Mouse (Mus musculus) midbrain, postnatal 0 days (tissue): ENCODE results near the gene Slc2a3. TPM values are rescaled to one million over a fixed set of nuclear protein-coding genes. Genes with fewer than 3 reads are reported as not detected.
"Not testable (repeated sequence)": the region's sequence is repeated elsewhere in the genome, so short reads cannot be mapped to it uniquely, and the experiment has no call there.

ENCODE experiments used
- ATAC-seq: fragments of 200-750 bp; cut with Nextera tagmentation; 2 replicates; pipeline ENCODE4 v1.8.0; 2017; ENCODE audit warnings: moderate number of reproducible peaks, mild to moderate bottlenecking, moderate TSS enrichment, moderate library complexity; ENCODE audit not compliant: low FRiP score
- DNase-seq: peaks from one replicate; pipeline ENCODE4 v3.0.0-alpha.2; 2015; ENCODE audit warnings: low spot score
- H3K27ac ChIP-seq: fragments of 300-500 bp; sonication (generic); 2 replicates; pipeline ENCODE4 v1.5.1; 2014; ENCODE audit warnings: low read depth, mild to moderate bottlenecking, low read length, mixed read lengths
- H3K27me3 ChIP-seq: fragments of 300-500 bp; sonication (generic); 2 replicates; pipeline ENCODE4 v1.6.1; 2014; ENCODE audit warnings: low read length, control low read depth, mixed read lengths; ENCODE audit not compliant: insufficient read depth
- H3K36me3 ChIP-seq: fragments of 300-500 bp; sonication (generic); 2 replicates; pipeline ENCODE4 v1.6.1; 2014; ENCODE audit warnings: low read length, control low read depth, mixed read lengths; ENCODE audit not compliant: insufficient read depth
- H3K4me1 ChIP-seq: fragments of 300-500 bp; sonication (generic); 2 replicates; pipeline ENCODE4 v1.6.1; 2014; ENCODE audit warnings: mild to moderate bottlenecking, control low read depth, antibody characterized with exemption, low read length, mixed read lengths; ENCODE audit not compliant: insufficient read depth
- H3K4me2 ChIP-seq: fragments of 300-500 bp; sonication (generic); 2 replicates; pipeline ENCODE4 v1.6.1; 2014; ENCODE audit warnings: low read depth, mild to moderate bottlenecking, low read length, mixed read lengths; ENCODE audit not compliant: poor library complexity, severe bottlenecking
- H3K4me3 ChIP-seq: fragments of 300-500 bp; sonication (generic); 2 replicates; pipeline ENCODE4 v1.5.1; 2014; ENCODE audit warnings: low read depth, mild to moderate bottlenecking, low read length, moderate library complexity
- H3K9ac ChIP-seq: fragments of 300-500 bp; sonication (generic); replicated peaks from 2 replicates; pipeline ENCODE4 v1.6.1; 2014; ENCODE audit warnings: mild to moderate bottlenecking, low read length, moderate library complexity, mixed read lengths; ENCODE audit not compliant: poor library complexity, severe bottlenecking
- H3K9me3 ChIP-seq: fragments of 300-500 bp; sonication (generic); 2 replicates; pipeline ENCODE4 v1.6.1; 2016; ENCODE audit warnings: low read length, control low read depth
- CTCF ChIP-seq: IDR thresholded peaks from 2 replicates; pipeline ENCODE4 v1.5.1; 2016; ENCODE audit warnings: antibody characterized with exemption, mild to moderate bottlenecking
- WGBS: fragments of 180-500 bp; shearing (Covaris S2); extraction: QIAGEN DNeasy Blood & Tissue Kit; methylation state at CpG from one replicate; pipeline ENCODE4 v1.1.7; 2014; 5-methylcytosine and 5-hydroxymethylcytosine counted together
- polyA plus RNA-seq: library from polyadenylated mRNA; unstranded; fragments of >200 nt; fragmentation: Nextera tagmentation; extraction: Ambion mirVana; gene quantifications from 2 replicates; pipeline ENCODE4 v1.2.1, GENCODE M21; 2015
- total RNA-seq: library from RNA; depleted of rRNA; stranded (reverse); fragments of >200 nt; gene quantifications from 2 replicates; pipeline ENCODE4 v1.2.3, GENCODE M21; 2014

Slc2a3 gene
- total and polyA plus RNA-seq, 2 experiments from 2014 or later = 48.4 to 129 TPM

- DNase-seq (no peak), ATAC-seq (no peak)
- Histone ChIP-seq H3K4me2 (no peak overlapping the region), H3K9me3 (no peaks in the 10 kb centered on the region), H3K4me1 (peaks cover 5% of the 10 kb centered on the region; the same call in 1 of the 2 replicates), H3K4me3 (no peak overlapping the region), H3K9ac (no peak overlapping the region), H3K27ac (no peak overlapping the region), H3K27me3 (no peaks in the 10 kb centered on the region), H3K36me3 (no peaks in the 10 kb centered on the region)
- TF ChIP-seq CTCF = no peak
- 86% methylated on average over 11 of the region's 11 CpGs for WGBS
These were observed 30.6 kb downstream of the Slc2a3 start for GRCm38 (mm10) chr6:122770760-122771315.

GRCm38 (mm10) chr6:122769771-122770759 is 31.4 kb downstream of the Slc2a3 start:
- Histone ChIP-seq H3K9me3 (no peaks in the 10 kb centered on the region), H3K4me2 (peak overlapping the region; percentile 16), H3K9ac (peak overlapping the region; percentile 30; the same call in 1 of the 2 replicates), H3K36me3 (no peaks in the 10 kb centered on the region), H3K4me3 (no peak overlapping the region), H3K27ac (peak overlapping the region; percentile 64), H3K4me1 (peaks cover 5% of the 10 kb centered on the region; the same call in 1 of the 2 replicates), H3K27me3 (no peaks in the 10 kb centered on the region)
- ATAC-seq (peak; percentile 76), DNase-seq (peak; percentile 82)
- 25% methylated on average over 10 of the region's 10 CpGs for WGBS
- TF ChIP-seq CTCF = no peak

- H3K4me3 ChIP-seq = no peak overlapping the region
- no peak overlapping the region for H3K9ac ChIP-seq
- H3K27ac ChIP-seq = no peak overlapping the region
- no peak for TF ChIP-seq CTCF
- DNase-seq (no peak), ATAC-seq (no peak)
- H3K36me3 ChIP-seq = no peaks in the 10 kb centered on the region
- no peaks in the 10 kb centered on the region for H3K9me3 ChIP-seq
- WGBS = 47% methylated on average over 5 of the region's 5 CpGs
- no peak overlapping the region for H3K4me2 ChIP-seq
- H3K27me3 ChIP-seq = no peaks in the 10 kb centered on the region
- peaks cover 8% of the 10 kb centered on the region; the same call in 1 of the 2 replicates for H3K4me1 ChIP-seq
These were observed 33.2 kb downstream of the Slc2a3 start for GRCm38 (mm10) chr6:122768256-122768655.

- H3K27me3 ChIP-seq, H3K36me3 ChIP-seq, H3K9me3 ChIP-seq, H3K4me3 ChIP-seq, H3K4me1 ChIP-seq, DNase-seq, H3K27ac ChIP-seq, H3K4me2 ChIP-seq, ATAC-seq, H3K9ac ChIP-seq: not testable (repeated sequence)
- WGBS = 45% methylated on average over 2 of the region's 3 CpGs
These were observed 34.4 kb downstream of the Slc2a3 start for GRCm38 (mm10) chr6:122767012-122767411.

GRCm38 (mm10) chr6:122766145-122766968 is 35.1 kb downstream of the Slc2a3 start:
- Histone ChIP-seq H3K27me3 (no peaks in the 10 kb centered on the region), H3K9me3 (no peaks in the 10 kb centered on the region), H3K36me3 (no peaks in the 10 kb centered on the region), H3K9ac (peak overlapping the region; percentile 68), H3K4me2 (peak overlapping the region; percentile 68), H3K4me3 (peak overlapping the region; percentile 48), H3K4me1 (peaks cover 8% of the 10 kb centered on the region; the same call in 1 of the 2 replicates), H3K27ac (peak overlapping the region; percentile 97)
- no peak for ATAC-seq
- no peak for DNase-seq
- TF ChIP-seq CTCF = no peak
- 13% methylated on average over 5 of the region's 5 CpGs for WGBS
